Mouse (Mus musculus) left cerebral cortex, adult 2 months (tissue): ENCODE data around the gene Rufy1. TPM values are rescaled to one million over a fixed set of nuclear protein-coding genes. Genes with fewer than 3 reads are reported as not detected.
A peak's percentile ranks its signal among the peaks of the same experiment; 100 is the strongest.
"Not testable (repeated sequence)": the region's sequence is repeated elsewhere in the genome, so short reads cannot be mapped to it uniquely, and the experiment has no call there.

ENCODE experiments used
- DNase-seq, 2 experiments: peaks; one replicate each; pipeline ENCODE4 v3.0.0; 2021 to 2022; ENCODE audit warnings: low spot score in 2 of 2, mixed read lengths in 1 of 2; ENCODE audit errors: extremely low spot score in 1 of 2
- H3K27ac ChIP-seq: fragments of 200-600 bp; 2 replicates; pipeline ENCODE4 v1.8.1; 2022
- H3K4me3 ChIP-seq: fragments of 200-600 bp; 2 replicates; pipeline ENCODE4 v1.8.1; 2022
- CTCF ChIP-seq: fragments of 200-600 bp; IDR thresholded peaks from 2 replicates; pipeline ENCODE4 v1.8.1; 2022; ENCODE audit warnings: antibody characterized with exemption, mild to moderate bottlenecking, moderate library complexity
- intact Hi-C: fragments of 180-260 bp; cut with DNase I; formaldehyde crosslinking; loops from one replicate; pipeline ENCODE4 v1.15.1; 2025
- total RNA-seq, 2 experiments: library from RNA; stranded (reverse); gene quantifications; 2 replicates each; pipeline ENCODE4 v1.2.3; 2021

The Rufy1 gene
- total RNA-seq, 2 experiments from 2014 or later, result 26.2 to 27.0 TPM

GRCm38 (mm10) chr11:50450236-50450635, 19.3 kb upstream of the Rufy1 start:
- no peak for TF ChIP-seq CTCF
- H3K4me3 ChIP-seq, result no peak overlapping the region
- intact Hi-C loops, result no loop called here

GRCm38 (mm10) chr11:50448163-50448562, 17.2 kb upstream of the Rufy1 start:
- intact Hi-C loops, H3K4me3 ChIP-seq, H3K27ac ChIP-seq, DNase-seq: not testable (repeated sequence)
- TF ChIP-seq CTCF, result peak; percentile 5

More at GRCm38 (mm10) chr11:50450236-50450635, 19.3 kb upstream of the Rufy1 start:
- DNase-seq, result no peak
- no peak overlapping the region for H3K27ac ChIP-seq

- no peak overlapping the region for H3K4me3 ChIP-seq
- DNase-seq, result no peak
- TF ChIP-seq CTCF, result peak; percentile 96
- intact Hi-C loops, result loop anchor here (1.0 to 5.0 kb wide), 3 partner anchors 144 to 326 kb away; partner anchors contain the start of gene Adamts2
- no peak overlapping the region for H3K27ac ChIP-seq
Measured at GRCm38 (mm10) chr11:50443259-50444065, 12.5 kb upstream of the Rufy1 start.

DNA sequence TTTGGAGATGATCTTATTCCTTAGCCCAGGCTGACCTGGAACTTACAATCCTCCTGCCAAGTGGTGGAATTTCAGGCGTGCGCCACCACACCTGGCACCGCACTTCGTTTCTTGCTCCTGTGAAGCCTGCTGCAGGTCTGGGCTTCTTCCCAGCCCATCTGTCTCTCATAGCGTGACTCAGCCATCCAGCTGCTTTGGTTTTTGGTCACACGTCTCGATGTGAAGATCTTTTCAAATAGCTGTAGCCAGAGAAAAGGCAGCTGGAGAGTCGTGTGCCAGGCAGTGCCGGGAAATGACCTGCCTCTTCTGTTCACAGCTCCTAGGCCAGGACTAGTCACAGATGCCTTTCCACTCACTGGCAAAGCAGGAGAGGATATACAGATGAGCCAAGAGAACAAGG, 10.7 kb upstream of the Rufy1 start:
- intact Hi-C loops, result loop anchor here (5.0 kb wide), 2 partner anchors 146 to 161 kb away; partner anchors contain the start of gene Adamts2
- peak; percentile 54 to 69 for DNase-seq
- H3K4me3 ChIP-seq, result no peak overlapping the region
- H3K27ac ChIP-seq, result peak overlapping the region; percentile 29
- no peak for TF ChIP-seq CTCF

DNA sequence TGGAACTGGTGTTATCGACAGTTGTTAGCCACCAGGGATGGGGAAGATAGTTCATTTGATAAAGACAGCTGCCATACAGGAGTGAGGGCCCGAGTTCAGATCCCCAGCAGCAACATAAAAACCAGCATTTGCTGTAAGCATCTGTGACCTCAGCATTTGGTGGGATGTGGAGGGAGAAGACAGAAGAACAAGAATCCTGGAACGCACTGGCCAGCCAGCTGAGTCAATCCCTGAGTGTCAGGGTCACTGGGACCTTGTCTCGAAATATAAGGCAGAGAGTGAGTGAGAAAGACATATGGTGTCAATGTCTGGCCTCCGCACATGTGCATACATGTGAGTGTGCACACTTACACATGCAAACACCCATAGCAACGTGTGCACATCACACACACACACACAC, 9.8 kb upstream of the Rufy1 start:
- TF ChIP-seq CTCF, result no peak
- no peak for DNase-seq
- intact Hi-C loops, result loop anchor here (5.0 kb wide), 2 partner anchors 147 to 162 kb away; partner anchors contain the start of gene Adamts2
- Histone ChIP-seq H3K27ac (no peak overlapping the region), H3K4me3 (no peak overlapping the region)

DNA sequence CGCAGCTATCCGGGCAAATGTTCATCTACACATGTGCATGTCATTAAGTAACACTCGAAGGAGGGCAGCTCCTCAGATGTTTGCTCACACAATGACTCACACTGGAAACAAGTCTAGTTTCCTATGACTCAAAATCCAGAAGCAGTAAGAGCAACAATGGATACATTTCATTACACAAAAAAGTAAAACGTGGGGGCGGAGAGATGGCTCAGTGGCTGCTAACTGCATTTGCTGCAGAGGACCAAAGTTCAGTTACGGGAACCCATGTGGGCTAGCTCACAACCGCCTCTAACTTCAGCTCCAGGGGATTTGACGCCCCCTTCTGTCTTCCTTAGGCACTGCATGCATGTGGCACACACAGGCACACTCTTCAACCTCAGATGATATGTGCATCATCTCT, 8.9 kb upstream of the Rufy1 start:
- Histone ChIP-seq H3K4me3 (no peak overlapping the region), H3K27ac (no peak overlapping the region)
- intact Hi-C loops, result loop anchor here (5.0 to 10.0 kb wide), 3 partner anchors 147 to 485 kb away; partner anchors contain the start of gene Adamts2
- TF ChIP-seq CTCF, result peak; percentile 46
- DNase-seq, result peak in 1 of 2 experiments; percentile 35

- no peak overlapping the region for H3K27ac ChIP-seq
- DNase-seq, result no peak
- intact Hi-C loops, result loop anchor here (10.0 kb wide), 1 partner anchor 492 kb away; no protein-coding TSS in a partner anchor
- no peak overlapping the region for H3K4me3 ChIP-seq
- TF ChIP-seq CTCF, result no peak
Measured at GRCm38 (mm10) chr11:50432896-50433295, 2.0 kb upstream of the Rufy1 start.

- DNase-seq, result no peak
- H3K27ac ChIP-seq, result no peak overlapping the region
- intact Hi-C loops, result loop anchor here (10.0 kb wide), 1 partner anchor 493 kb away; no protein-coding TSS in a partner anchor
- TF ChIP-seq CTCF, result no peak
- H3K4me3 ChIP-seq, result no peak overlapping the region
Measured at GRCm38 (mm10) chr11:50432069-50432440, 1.1 kb upstream of the Rufy1 start.

GRCm38 (mm10) chr11:50431134-50432068, 476 bp upstream of the Rufy1 start:
- no peak for TF ChIP-seq CTCF
- H3K4me3 ChIP-seq, result peak overlapping the region; percentile 95
- peak overlapping the region; percentile 100 for H3K27ac ChIP-seq
- no peak for DNase-seq
- intact Hi-C loops, result loop anchor here (10.0 kb wide), 1 partner anchor 493 kb away; no protein-coding TSS in a partner anchor

- no peak for TF ChIP-seq CTCF
- H3K27ac ChIP-seq, result no peak overlapping the region
- H3K4me3 ChIP-seq, result no peak overlapping the region
- intact Hi-C loops, result no loop called here
- DNase-seq, result no peak
Measured at GRCm38 (mm10) chr11:50426056-50426455, 4.9 kb downstream of the Rufy1 start.

DNA sequence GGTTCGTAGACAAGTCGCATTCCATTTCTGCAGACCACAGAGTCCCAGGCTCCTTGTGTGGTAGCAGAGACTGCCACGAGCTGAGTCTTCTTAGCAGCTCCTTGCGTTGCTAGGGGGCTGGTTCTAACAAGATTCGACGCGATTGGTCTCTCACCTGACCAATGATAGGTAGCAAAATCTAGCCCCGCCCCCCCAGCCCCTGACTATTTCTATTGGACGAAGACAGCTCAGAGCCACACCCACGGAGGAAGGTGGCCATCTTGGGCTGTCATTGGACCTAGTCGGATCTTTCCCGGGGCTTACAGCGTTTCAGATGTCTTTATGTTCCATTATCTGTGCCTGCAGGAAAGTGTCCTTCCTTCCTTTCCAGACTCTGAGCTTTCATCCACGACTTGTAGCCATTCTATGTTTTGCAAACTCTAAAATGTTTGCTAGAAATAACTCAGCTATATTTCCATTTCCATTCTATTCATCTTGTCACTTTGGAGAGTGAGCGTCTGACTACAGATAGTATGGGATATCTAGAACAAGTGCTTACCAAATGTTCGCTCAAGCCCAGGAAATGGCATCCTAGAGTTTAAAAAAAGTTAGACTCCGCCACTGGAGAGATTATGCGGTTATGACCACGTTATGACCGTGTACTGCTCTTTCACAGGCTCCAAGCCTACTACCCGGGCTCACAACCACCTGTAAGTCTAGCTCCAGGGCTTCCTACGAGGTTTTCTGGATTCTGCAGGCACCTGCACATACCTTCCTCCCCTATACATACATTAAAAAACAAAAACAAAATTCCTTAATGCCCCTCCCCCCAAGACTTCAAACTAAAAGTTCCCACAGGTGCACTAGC, 8.8 kb downstream of the Rufy1 start:
- H3K4me3 ChIP-seq, result peak overlapping the region; percentile 39
- intact Hi-C loops, result no loop called here
- peak; percentile 44 to 69 for DNase-seq
- no peak for TF ChIP-seq CTCF
- peak overlapping the region; percentile 54; the same call in 1 of the 2 replicates for H3K27ac ChIP-seq
